Mouse (Mus musculus): ENCODE measurements around the gene Ppm1l. TPM values are rescaled to one million over a fixed set of nuclear protein-coding genes. Genes with fewer than 3 reads are reported as not detected.

The Ppm1l gene
- polyA plus RNA-seq, 1 experiment: 6.8 TPM

DNA sequence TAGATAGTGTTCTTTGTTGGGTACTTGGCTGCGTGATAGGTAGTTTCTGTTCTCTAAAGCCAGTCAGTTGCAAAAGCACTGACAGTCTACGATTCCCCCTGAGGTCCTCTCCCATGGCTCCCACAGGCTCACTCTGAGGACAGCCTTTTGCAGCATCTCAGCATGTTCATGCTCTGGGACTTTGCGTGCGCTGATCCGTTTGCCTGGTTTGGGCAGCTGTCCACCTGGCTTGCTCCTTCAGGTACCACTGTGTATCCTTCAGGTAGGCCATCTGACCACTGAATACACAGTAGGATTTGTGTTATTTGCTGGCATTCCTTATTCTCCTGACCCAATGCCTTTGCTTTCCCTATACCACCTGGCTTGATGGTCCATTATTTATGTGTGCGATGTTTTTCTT is 33.3 kb downstream of the Ppm1l start:
- no peak for TF ChIP-seq POLR2A (IDR thresholded peaks at IDR 0.05; ENCODE audit: insufficient read length, low read depth)
- TF ChIP-seq TCF12 (IDR thresholded peaks at IDR 0.05; ENCODE audit: insufficient read depth, poor library complexity, severe bottlenecking): no peak
- no peak for TF ChIP-seq TCF3 (IDR thresholded peaks at IDR 0.05; ENCODE audit: insufficient read length, low read depth)
- TF ChIP-seq MYOG (IDR thresholded peaks at IDR 0.05; ENCODE audit: control insufficient read depth in 1 of 3, insufficient read depth in 1 of 3, insufficient read length in 2 of 3, low read depth in 2 of 3): no peak
- no peak for TF ChIP-seq MYOD1 (IDR thresholded peaks at IDR 0.05; ENCODE audit: control insufficient read depth in 1 of 3, insufficient read length in 2 of 3, low read depth in 2 of 3)
- TF ChIP-seq USF1 (IDR thresholded peaks at IDR 0.05; ENCODE audit: low read depth): no peak
- no peak for TF ChIP-seq CEBPB (IDR thresholded peaks at IDR 0.05; ENCODE audit: insufficient read depth, poor library complexity, severe bottlenecking)
- Histone ChIP-seq H3K27me3 (ENCODE audit: control insufficient read depth, insufficient read depth, insufficient read length) (no peaks in the 10 kb centered on the region), H3K36me3 (ENCODE audit: control insufficient read depth, insufficient read depth) (no peaks in the 10 kb centered on the region)

DNA sequence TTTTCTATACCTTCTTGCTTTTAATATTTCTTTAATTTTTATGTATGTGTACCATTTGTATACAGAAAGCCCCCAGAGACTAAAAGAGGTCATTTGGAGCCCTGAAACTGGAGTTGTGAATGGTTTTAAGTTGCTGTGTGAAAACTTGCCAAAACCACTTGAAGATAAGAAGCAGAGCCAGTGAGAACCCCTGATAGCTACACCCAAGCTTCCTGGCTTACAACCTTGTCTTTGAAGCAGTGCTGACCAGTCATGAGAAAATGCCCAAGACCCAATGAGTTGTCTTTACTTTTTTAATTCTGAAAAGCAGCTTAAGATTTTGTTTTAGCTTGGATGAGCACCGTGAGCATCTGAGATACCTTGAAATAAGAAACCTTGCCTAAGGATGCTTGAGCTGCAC is 35.5 kb downstream of the Ppm1l start:
- TF ChIP-seq MYOD1 (IDR thresholded peaks at IDR 0.05; ENCODE audit: control insufficient read depth in 1 of 3, insufficient read length in 2 of 3, low read depth in 2 of 3) (no peak), SRF (IDR thresholded peaks at IDR 0.05; ENCODE audit: control insufficient read depth, insufficient read length, low read depth) (no peak), TCF3 (IDR thresholded peaks at IDR 0.05; ENCODE audit: insufficient read length, low read depth) (no peak)
- no peaks in the 10 kb centered on the region for H3K27me3 ChIP-seq (ENCODE audit: control insufficient read depth, insufficient read depth, insufficient read length)
- H3K4me2 ChIP-seq (ENCODE audit: low read depth): no peak overlapping the region
- no peak overlapping the region for H3K4me3 ChIP-seq
- no peak overlapping the region for H3ac ChIP-seq (ENCODE audit: control insufficient read depth, insufficient read length)
- no peaks in the 10 kb centered on the region for H3K36me3 ChIP-seq (ENCODE audit: control insufficient read depth, insufficient read depth)
- no peaks in the 10 kb centered on the region for H3K79me2 ChIP-seq (ENCODE audit: control insufficient read depth, insufficient read depth)

More for the DNA sequence above, 33.3 kb downstream of the Ppm1l start:
- H3K4me2 ChIP-seq (ENCODE audit: low read depth): no peak overlapping the region
- no peak overlapping the region for H3ac ChIP-seq (ENCODE audit: control insufficient read depth, insufficient read length)
- H3K4me3 ChIP-seq: no peak overlapping the region
- H3K79me2 ChIP-seq (ENCODE audit: control insufficient read depth, insufficient read depth): no peaks in the 10 kb centered on the region

DNA sequence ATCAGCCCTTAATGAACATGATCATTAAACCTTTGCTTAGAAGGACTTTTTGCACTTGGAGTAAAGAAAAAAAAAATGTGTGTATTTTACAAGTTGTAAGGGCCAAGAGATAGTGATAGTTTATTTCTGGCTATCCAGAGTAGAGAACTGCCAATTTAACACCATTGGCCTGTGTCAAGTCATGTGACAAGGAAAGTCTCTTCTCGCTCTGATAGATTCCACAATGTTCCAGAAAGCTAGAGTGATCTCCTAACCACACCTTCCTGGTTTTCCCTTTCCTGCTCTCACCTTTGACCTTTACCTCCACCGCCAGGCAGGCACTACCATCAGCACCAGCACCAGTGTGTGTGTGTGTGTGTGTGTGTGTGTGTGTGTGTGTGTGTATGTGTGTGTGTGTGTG is 38.0 kb downstream of the Ppm1l start:
- Histone ChIP-seq H3K36me3 (ENCODE audit: control insufficient read depth, insufficient read depth) (no peaks in the 10 kb centered on the region), H3K27me3 (ENCODE audit: control insufficient read depth, insufficient read depth, insufficient read length) (no peaks in the 10 kb centered on the region), H3K4me2 (ENCODE audit: low read depth) (no peak overlapping the region), H3K4me3 (no peak overlapping the region), H3K79me2 (ENCODE audit: control insufficient read depth, insufficient read depth) (peaks cover 4% of the 10 kb centered on the region), H3ac (ENCODE audit: control insufficient read depth, insufficient read length) (no peak overlapping the region)
- TF ChIP-seq USF1 (IDR thresholded peaks at IDR 0.05; ENCODE audit: low read depth) (no peak), SRF (IDR thresholded peaks at IDR 0.05; ENCODE audit: control insufficient read depth, insufficient read length, low read depth) (no peak), MAX (IDR thresholded peaks at IDR 0.05; ENCODE audit: low read depth) (no peak), TCF12 (IDR thresholded peaks at IDR 0.05; ENCODE audit: insufficient read depth, poor library complexity, severe bottlenecking) (no peak), POLR2AphosphoS2 (IDR thresholded peaks at IDR 0.05; ENCODE audit: insufficient read length, low read depth) (no peak), POLR2A (IDR thresholded peaks at IDR 0.05; ENCODE audit: insufficient read length, low read depth) (no peak)

DNA sequence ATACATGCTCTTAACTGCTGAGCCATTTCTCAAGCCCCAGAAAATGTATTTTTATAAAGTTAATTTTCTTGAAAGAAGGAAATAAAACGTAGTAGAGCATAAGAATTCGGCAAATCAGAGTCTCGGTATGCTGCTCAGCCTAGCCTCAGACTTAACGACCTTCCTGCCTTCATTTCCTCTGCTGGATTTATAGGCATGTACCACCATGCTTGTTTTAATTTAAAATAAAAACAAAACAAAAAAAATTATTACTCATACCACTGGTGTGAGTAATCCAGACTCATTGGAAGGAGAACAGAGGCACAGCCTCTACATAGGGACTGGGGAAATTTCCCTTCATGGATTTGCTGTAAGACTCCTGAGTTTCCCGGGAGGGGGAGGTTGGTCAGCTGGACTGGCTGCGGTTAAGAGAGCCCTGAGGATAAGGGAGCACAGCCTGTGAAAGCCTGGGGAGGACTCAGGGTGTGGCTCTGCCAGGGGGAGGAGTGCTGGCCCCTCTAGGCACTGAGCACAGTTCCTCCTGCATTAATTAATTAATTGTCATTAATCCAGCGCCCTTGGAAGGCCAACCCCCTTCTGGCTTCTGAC is 39.5 kb downstream of the Ppm1l start:
- Histone ChIP-seq H3K27me3 (ENCODE audit: control insufficient read depth, insufficient read depth, insufficient read length) (no peaks in the 10 kb centered on the region), H3K4me3 (peak overlapping the region; percentile 3), H3K79me2 (ENCODE audit: control insufficient read depth, insufficient read depth) (peaks cover 4% of the 10 kb centered on the region), H3K36me3 (ENCODE audit: control insufficient read depth, insufficient read depth) (no peaks in the 10 kb centered on the region), H3K4me2 (ENCODE audit: low read depth) (peak overlapping the region; percentile 97), H3ac (ENCODE audit: control insufficient read depth, insufficient read length) (no peak overlapping the region)
- TF ChIP-seq CEBPB (IDR thresholded peaks at IDR 0.05; ENCODE audit: insufficient read depth, poor library complexity, severe bottlenecking) (no peak), MYOG (IDR thresholded peaks at IDR 0.05; ENCODE audit: control insufficient read depth in 1 of 3, insufficient read depth in 1 of 3, insufficient read length in 2 of 3, low read depth in 2 of 3) (peak in 1 of 3 experiments; percentile 60), MYOD1 (IDR thresholded peaks at IDR 0.05; ENCODE audit: control insufficient read depth in 1 of 3, insufficient read length in 2 of 3, low read depth in 2 of 3) (peak in 2 of 3 experiments; percentile 3 to 33)

DNA sequence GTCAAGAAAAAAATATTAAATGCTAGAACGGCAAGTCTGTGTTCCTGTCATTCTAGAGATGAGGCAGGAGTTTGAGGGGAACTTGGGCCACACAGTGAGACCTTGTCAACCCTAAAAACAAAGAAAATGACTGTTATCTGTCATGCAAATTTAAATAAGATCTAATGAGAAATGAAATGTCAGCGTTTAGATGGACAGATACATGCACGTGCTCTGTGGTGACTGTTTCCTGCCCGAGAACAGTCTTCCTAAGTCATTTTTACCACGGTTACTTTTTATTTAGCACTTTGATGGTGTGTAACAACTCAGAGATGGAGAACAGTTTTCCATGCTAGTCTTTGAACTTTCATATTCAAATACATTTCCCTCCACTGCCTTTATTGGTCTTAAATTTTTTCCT is 40.1 kb downstream of the Ppm1l start:
- peak overlapping the region; percentile 97 for H3K4me2 ChIP-seq (ENCODE audit: low read depth)
- peak overlapping the region; percentile 3 for H3K4me3 ChIP-seq
- H3K27me3 ChIP-seq (ENCODE audit: control insufficient read depth, insufficient read depth, insufficient read length): no peaks in the 10 kb centered on the region
- H3K79me2 ChIP-seq (ENCODE audit: control insufficient read depth, insufficient read depth): peaks cover 4% of the 10 kb centered on the region
- H3K36me3 ChIP-seq (ENCODE audit: control insufficient read depth, insufficient read depth): no peaks in the 10 kb centered on the region
- no peak for TF ChIP-seq POLR2AphosphoS2 (IDR thresholded peaks at IDR 0.05; ENCODE audit: insufficient read length, low read depth)
- no peak for TF ChIP-seq POLR2A (IDR thresholded peaks at IDR 0.05; ENCODE audit: insufficient read length, low read depth)
- no peak for TF ChIP-seq USF1 (IDR thresholded peaks at IDR 0.05; ENCODE audit: low read depth)
- no peak overlapping the region for H3ac ChIP-seq (ENCODE audit: control insufficient read depth, insufficient read length)

DNA sequence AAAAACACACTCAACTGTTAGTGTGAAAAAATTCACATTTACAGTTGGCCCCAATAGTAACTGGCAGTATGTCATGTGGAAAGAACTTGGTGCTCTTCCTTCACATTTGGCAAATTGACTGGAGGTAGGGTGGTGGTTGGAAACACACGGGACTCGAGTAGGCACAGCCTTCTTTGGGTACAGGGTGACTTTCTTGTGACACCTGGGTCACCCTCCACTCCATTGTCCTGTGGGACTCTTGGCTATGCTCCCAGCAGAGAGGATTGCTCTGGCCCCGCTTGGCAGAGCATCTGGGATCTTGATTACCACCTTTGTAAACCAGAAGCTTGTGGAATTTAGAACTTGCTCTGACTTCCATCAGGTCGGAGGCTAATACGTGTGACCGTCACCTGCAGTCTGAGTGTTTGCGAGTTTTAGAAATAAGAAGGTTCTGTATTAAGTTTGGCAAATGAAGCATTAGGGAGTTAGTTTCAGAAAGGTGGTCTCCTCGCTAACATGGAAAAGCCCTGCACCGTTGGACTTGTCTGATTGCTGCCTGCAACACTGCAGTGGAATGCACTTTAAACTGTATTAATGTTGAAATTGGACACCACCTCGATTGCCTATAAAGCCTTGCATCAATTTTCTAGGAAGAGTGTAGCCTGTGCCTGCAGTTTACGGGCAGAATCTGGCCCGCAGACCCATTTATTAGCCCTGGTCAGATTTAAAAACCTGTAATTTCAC is 41.4 kb downstream of the Ppm1l start:
- Histone ChIP-seq H3ac (ENCODE audit: control insufficient read depth, insufficient read length) (no peak overlapping the region), H3K4me3 (no peak overlapping the region), H3K79me2 (ENCODE audit: control insufficient read depth, insufficient read depth) (peaks cover 4% of the 10 kb centered on the region), H3K27me3 (ENCODE audit: control insufficient read depth, insufficient read depth, insufficient read length) (no peaks in the 10 kb centered on the region), H3K4me2 (ENCODE audit: low read depth) (no peak overlapping the region), H3K36me3 (ENCODE audit: control insufficient read depth, insufficient read depth) (no peaks in the 10 kb centered on the region)
- TF ChIP-seq SRF (IDR thresholded peaks at IDR 0.05; ENCODE audit: control insufficient read depth, insufficient read length, low read depth) (no peak), MYOG (IDR thresholded peaks at IDR 0.05; ENCODE audit: control insufficient read depth in 1 of 3, insufficient read depth in 1 of 3, insufficient read length in 2 of 3, low read depth in 2 of 3) (no peak), POLR2AphosphoS2 (IDR thresholded peaks at IDR 0.05; ENCODE audit: insufficient read length, low read depth) (no peak), REST (IDR thresholded peaks at IDR 0.05; ENCODE audit: insufficient read depth, insufficient read length) (no peak), POLR2A (IDR thresholded peaks at IDR 0.05; ENCODE audit: insufficient read length, low read depth) (no peak), CEBPB (IDR thresholded peaks at IDR 0.05; ENCODE audit: insufficient read depth, poor library complexity, severe bottlenecking) (no peak), TCF3 (IDR thresholded peaks at IDR 0.05; ENCODE audit: insufficient read length, low read depth) (no peak), USF1 (IDR thresholded peaks at IDR 0.05; ENCODE audit: low read depth) (no peak), MAX (IDR thresholded peaks at IDR 0.05; ENCODE audit: low read depth) (no peak), E2F4 (IDR thresholded peaks at IDR 0.05; ENCODE audit: insufficient read depth) (no peak), TCF12 (IDR thresholded peaks at IDR 0.05; ENCODE audit: insufficient read depth, poor library complexity, severe bottlenecking) (no peak), MYOD1 (IDR thresholded peaks at IDR 0.05; ENCODE audit: control insufficient read depth in 1 of 3, insufficient read length in 2 of 3, low read depth in 2 of 3) (no peak)

Data from myocyte (in vitro differentiated cells).